Mouse (Mus musculus) hematopoietic stem cell, adult 5-6 weeks (primary cell): ENCODE results near the gene Col8a2. TPM values are rescaled to one million over a fixed set of nuclear protein-coding genes. Genes with fewer than 3 reads are reported as not detected.
A peak's percentile ranks its signal among the peaks of the same experiment; 100 is the strongest.

Experiments used
- ATAC-seq, 2 experiments: fragments of 125-278 bp in 1 of 2; replicated peaks in 1 of 2; 2 replicates each; pipeline ENCODE4 v1.8.0; 2016 to 2017; ENCODE audit warnings: inconsistent platforms in 2 of 2, mild to moderate bottlenecking in 2 of 2, moderate number of reproducible peaks in 2 of 2, low read depth in 1 of 2, moderate TSS enrichment in 1 of 2; ENCODE audit not compliant: low FRiP score in 2 of 2, poor library complexity in 2 of 2, severe bottlenecking in 2 of 2, insufficient read depth in 1 of 2, low TSS enrichment in 1 of 2
- total RNA-seq: library from RNA; stranded (forward); fragments of 172-1452, 232-1000 nt; gene quantifications from 2 replicates; pipeline ENCODE4 v1.2.3, GENCODE M21; 2017

Gene Col8a2
- total RNA-seq, 1 experiment from 2014 or later, result not detected

DNA sequence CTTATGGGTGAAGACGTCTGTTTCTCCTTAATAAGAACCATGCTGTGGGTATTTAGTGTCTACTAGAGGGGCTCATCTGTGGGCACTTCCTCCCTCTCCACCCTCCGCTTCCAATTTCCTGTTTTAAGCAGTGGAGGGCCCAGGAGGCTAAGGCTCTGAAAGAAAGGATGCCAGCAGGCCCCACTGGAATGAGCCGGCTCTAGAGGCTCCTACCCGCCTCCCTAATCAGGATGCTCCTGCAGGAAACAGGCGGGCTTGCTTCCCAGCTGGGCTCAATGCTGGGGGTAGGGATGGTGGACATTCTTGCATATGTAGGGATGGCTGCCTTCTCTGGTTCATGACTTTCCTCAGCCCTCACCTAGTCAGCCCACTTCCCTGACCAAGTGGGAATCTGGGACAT, 26.6 kb downstream of the Col8a2 start:
- no peak for ATAC-seq

DNA sequence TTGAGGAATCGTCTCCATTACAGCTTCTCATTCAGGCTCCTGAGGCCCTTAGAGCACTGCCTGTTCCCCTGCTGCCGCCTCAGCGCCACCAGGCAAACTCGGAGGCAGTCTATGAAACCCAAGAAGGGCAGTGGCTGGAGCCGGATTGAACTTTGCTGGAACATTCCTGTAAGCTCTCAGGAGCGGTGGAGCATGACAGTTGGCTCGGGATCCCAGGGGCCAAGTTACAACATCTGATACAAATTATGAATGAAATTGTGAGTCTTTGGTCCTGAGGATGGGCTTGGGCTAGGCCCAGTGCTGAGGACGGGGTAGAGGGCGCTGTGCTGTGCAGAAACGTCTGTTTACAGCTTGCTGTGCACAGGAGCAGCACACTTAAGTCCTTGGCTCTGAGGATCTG, 27.8 kb downstream of the Col8a2 start:
- no peak for ATAC-seq

DNA sequence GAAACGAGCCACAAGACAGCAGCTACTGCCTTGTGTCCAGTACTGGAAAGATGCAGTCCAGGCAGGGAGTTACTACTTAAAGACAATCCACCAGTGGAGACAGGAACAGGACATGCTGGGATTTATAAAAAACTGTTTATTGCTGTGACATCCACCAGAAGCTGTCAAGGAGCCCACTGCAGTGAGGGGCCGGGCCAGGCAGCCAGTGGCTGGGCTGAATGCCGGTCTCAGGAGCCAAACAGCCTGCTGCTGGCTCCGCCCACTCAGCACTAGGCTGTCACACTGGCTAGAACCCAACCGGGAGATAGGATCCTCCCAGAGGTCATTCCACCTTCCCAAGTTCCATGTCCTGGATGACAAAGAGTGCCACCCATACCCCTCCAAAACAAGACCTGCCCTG, 29.3 kb downstream of the Col8a2 start:
- no peak for ATAC-seq

DNA sequence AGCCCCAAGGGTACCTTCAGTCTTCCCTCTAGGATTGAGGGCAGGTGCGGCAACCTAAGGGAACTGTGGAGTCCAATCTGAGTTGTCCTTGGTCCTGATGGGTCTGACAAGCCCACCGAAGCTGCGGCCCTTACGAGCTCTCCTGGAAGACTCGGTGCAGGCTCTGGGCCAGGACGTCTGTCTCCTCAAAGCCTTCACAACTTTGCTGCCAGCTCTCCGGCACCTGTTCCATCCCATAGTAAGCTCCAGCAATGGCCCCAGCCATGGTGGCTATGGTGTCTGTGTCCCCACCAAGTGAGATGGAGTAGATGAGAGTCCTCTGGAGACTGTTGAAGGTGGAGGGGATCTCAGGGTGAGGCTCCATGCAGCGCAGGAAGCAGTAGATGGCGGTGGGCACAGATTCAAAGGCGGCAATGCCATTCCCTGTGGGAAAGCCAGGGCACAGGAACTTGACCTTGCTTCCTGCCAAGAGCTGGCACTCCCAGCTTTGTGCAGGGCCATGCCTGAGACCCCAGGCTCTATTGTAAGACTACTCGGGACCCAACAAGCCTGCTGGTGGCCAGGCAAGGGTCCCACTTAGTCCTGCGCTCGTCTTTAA, 29.9 kb downstream of the Col8a2 start:
- no peak for ATAC-seq

DNA sequence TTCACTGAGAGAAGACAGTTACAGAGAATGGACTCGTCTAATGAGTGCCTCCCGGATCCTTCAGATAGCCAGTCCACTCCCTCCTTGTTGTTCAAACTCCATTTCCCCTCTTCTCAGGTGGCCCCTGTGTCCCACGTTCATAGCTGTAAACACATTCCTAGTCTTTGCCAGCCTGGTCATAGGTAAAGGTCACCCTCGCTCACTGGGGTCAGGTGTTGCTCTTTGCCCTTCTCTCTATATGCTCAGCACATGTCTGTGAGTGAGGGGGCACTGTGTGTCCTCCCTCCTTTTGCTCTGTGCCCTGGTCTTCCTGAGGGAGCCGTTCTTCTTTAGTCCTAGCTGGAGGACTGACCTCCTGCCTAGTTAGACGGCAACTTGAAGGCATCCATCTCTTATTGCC, 33.2 kb downstream of the Col8a2 start:
- no peak for ATAC-seq

DNA sequence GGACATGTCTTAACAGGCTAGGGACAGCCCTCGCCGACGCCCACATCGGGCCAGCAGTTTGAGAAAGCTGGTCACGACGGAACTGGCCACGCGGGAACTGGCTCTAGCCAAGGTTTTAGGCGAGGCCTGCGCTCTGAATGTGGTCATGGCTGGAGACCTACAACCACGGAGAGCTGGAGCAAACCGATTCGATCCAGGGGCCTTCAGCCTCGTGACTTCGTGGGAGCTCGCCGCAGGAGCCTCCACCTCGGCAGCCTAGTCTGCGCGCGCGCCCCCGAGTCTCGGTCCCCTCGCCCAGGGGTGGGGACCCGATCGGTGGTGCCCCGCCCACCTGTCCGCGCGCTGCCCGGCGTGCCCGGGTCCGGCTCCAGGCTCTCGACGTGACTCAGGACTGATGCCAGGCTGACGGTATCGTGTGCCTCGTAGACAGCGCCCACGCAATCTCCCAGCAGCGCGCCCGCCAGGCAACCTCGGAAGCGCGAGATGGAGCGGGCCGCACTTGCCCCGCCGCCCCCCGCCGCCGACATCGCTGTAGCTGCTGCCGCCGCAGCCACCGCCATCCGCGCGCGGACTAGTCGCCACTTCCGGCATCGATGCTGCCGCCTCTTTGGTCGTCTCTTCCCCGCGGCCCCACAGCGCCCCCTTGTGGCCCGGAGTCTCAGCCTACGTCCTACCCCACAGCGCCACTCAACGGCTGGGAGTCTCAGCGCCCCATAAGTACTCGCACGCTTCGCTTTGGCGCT, 34.7 kb downstream of the Col8a2 start, which contains the start of gene Adprhl2:
TSS of gene Adprhl2 (minus strand) at position 593 of the 743 bp plus-strand sequence.
- ATAC-seq, result peak; percentile 95 to 97

DNA sequence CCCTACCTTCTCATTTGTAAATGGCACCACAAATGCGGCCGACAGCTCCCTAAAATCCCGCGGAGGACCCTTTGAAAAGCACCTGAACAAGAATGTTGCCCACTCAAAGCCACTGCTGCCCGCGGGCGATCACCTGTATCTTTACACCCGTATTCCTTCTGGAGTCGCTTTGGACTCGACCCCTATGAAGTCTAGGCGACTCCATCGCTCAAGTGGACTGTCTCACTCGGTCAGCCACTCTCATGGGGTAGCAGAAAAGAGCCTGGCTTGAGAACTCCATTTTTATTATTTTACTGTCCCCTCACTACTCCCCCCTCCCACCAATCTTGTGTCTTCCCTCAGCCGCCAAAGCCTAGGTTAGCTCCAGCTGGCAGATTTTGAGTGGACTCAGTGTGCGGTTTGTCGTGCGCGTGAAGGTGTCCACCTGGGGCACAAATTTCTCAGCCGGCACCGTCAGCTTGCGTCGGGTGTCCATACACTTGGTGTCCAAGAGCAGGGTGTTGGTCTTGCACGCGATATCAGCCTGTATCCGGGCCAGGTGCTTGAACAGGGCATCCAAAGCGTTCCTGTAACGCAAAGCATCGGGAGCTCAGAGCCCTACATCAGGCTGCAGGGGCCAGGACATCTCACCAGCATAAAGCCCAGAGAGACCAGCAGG, 35.4 kb downstream of the Col8a2 start:
- ATAC-seq, result peak in 1 of 2 experiments; percentile 9; a peak in 1 of 4 replicates

DNA sequence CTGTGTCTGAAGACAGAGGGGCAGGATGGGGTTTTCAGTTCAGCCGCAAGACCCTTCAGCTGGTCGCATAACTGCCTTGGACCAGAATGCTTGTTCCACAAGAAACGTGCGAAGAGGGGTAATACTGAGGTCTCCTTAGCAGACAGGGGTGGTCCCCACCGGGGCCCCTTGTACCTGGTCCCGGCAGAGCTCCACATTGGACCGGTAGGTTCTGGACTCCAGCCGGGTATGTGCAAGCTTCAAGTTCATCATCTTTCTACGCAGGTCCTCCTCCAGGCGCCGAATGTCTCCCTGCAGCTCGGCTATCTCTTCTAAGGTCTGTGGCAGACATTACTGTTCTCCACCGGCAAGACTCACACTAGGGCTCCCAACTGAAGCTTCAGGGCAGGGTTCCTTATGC, 36.1 kb downstream of the Col8a2 start:
- ATAC-seq, result no peak

DNA sequence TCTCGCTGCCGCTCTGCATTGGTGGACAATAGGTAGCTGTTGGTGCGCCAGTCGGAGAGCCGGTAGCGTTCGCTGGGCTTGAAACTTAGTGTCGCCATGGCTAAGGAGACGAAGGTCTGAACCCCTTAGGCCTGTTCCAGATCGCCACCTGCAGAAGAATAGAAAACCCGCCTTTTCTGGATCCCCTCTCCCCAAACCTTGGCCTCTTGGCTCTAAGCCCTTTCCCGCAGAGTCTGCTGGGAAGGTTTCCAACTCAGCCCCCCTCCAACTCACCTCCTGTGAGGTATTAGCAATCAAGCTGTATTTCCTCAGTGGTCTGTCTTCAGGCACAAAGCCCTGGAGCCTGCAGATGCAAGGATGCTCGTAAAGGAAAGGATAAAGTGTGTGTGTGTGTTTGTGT, 38.3 kb downstream of the Col8a2 start:
- ATAC-seq, result no peak

DNA sequence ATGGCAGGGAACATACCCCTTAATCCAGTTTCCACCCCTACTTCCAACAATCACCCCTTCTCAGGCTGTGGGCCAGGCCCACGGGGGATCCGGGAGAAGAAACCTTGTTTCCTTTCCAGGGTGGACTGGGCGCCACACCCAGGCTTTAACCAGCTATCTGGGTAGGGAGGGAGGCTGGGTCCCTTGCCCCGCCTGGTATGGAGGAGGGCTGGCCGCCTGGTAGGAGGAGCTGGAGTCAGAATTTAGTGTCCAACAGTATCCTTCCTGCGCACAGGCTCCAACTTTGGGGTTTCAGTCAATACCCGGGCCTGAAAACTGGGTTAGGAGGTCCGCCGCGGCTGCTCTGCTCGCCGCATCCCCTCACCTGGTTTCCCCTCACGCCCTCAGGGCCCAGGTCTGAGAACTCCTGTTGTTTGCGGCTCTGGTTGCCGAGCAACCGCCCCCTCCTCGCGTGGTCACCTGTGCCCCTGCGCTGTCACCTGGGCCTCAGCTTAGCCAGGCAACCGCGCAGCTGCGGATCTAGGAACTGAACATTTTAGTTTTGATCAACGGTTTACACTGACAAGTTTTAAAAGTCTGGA, 38.8 kb downstream of the Col8a2 start, which contains the start of gene Tekt2:
TSS of gene Tekt2 (minus strand) at position 408 of the 581 bp plus-strand sequence.
- no peak for ATAC-seq

DNA sequence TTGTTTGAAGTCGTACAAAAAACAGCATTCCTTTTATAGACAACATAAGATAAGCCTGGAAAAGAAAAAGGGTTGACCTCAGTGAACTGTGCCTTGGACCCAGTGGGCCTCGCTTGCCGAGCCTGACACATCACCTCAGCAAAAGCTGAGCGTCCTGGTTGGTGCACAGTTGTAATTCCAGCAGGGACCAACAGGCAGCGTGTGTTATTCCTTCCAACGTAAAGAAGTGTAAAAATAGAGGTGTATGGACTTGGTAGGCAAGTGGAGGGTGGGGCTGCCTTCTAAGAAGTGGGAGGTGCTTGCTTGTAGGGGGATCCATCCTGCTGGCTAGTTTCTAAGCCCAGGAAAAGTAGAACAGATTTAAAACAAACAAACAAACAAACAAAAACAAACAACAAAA, 39.4 kb downstream of the Col8a2 start:
- ATAC-seq, result no peak

DNA sequence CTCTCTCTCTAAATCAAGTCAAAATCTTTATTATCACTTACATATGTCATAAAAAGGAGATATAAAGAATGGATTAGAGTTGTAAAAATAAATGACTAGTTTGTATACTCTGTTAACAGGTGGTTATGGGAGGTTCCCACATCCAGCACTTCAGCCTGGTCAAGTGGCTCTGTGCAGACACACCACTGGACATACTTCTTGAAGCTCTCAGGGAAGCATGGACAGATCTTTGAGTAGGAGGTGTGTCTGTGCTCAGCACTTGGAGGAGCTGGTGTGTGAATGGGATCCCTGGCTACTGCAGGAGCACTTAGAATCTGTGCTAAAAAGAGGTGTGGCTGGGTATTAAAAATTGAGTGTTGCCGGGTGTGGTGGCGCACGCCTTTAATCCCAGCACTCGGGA, 43.7 kb downstream of the Col8a2 start:
- no peak for ATAC-seq

DNA sequence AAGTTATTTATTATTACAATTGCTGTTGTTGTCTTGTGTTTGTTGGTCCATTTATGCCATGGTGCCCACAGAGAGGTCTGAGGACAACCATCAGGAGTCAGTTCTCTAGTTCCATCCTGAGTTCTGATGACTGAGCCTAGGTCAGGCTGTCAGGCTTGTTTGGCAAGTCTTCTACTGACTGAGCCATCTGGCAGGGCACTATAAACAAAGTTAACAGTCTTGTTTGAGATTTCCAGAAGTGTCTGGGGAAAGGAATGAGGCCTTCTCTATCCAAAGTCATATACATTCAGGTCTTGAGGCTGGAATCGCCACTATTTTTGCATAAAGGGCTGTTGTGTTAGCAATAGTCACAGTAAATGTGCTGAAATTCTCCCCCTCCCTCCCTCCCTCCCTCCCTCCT, 45.2 kb downstream of the Col8a2 start:
- no peak for ATAC-seq

DNA sequence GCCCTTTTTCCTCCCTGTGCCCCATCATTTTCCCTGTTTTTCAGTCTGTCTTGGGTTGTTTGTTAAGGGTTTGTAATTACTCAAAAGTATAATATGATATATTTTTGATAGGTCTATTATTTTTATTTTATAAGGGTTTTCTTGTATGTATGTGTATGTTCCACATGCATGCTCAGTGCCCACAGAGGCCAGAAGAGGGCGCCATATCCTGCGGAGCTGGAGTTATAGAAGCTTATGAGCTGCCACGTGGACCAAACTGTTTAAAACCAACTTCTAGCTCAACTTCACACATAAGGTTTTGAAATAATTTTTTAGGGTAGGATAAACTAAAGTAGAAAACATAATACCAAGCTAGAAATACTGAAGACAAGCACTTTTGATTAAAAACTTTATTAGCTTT, 45.8 kb downstream of the Col8a2 start:
- no peak for ATAC-seq

DNA sequence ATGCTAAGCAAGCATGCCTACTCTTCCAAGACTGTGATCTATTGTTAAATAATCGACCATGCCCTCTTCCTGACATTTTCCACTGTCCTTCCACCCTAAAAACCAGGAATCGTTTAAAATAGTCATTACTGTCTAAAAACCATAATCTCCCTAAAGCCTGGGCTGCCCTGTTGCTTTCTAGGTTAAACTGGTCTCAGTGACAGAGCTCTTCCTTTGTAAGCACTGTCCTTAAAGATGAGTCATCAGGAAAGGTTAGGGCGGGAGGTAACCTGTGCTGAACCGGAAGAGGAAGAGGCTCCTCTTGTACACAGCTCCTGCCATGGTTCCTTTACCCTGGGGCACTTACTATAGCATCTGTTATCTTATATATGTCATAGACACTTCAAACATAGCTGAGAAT, 52.9 kb downstream of the Col8a2 start:
- no peak for ATAC-seq

DNA sequence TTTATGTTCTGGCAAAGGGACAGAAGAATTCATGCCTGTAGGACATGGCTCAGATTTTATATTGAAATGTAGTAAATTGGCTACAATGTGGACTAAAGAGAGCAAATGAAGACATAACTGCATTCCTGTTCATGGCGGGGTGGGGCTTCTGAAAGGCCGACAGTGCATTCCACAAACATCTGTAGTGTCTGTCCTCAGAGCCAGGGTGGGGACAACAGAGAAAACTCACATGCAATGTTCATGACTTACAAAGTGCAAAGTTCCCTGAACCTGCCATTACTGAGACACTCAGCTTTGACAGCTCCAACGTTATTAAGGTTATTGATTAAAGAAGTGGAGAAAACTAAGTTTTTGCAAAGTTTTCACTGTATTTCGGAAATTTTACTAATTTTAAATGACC, 56.9 kb downstream of the Col8a2 start:
- ATAC-seq, result no peak

DNA sequence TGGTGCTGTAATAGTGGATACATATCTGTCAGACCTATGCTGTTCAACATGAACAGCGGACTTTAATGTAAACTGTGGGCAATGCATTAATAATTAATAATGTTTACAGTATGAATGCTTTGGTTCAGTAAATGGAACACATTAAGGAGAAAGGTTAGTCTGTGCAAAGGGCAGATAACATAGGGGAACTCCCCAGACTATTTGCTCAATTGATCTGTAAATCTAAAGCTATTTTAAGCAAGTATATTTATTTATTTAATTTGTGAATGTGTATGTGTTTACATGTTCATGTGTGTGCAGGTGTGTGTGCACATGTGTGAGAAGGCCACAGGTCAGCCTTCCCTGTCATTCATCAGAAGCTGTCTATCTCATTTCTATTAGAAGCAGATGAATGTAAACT, 73.5 kb downstream of the Col8a2 start:
- no peak for ATAC-seq
